Mouse (Mus musculus): ENCODE results near the gene Nosip.

- TF ChIP-seq CTCF (IDR thresholded peaks at IDR 0.05; ENCODE audit: low read depth) (no peak), EP300 (IDR thresholded peaks at IDR 0.05; ENCODE audit: low read depth) (no peak)
Measured at GRCm38 (mm10) chr7:45081016-45081415, 18.8 kb downstream of the Nosip start.
